Mouse (Mus musculus): Measurements from ENCODE around the gene Pkp4. TPM values are rescaled to one million over a fixed set of nuclear protein-coding genes. Genes with fewer than 3 reads are reported as not detected.

Pkp4 gene
- polyA plus RNA-seq, 1 experiment from 2014 or later = 12.2 TPM

DNA sequence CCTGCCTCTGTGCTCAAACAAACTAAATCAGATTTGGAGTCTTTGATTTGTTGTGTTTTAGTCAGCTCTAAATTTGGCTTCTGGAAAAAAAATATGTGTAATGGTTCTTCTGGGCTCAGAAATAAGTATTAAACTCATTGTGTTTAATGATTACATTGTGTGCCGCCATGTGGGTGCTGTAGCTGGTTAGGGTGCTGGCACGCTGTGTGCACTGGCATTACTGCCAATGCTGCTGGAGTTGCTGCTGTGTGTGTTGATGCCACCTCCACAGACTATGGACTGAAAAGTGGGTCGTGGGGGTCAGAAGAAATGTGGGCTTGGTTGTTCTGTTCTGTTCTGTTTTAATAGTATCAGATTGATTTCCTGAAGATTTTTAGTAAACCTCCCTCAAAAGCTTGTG lies 92.8 kb downstream of the Pkp4 start:
- no peak overlapping the region for H3K4me2 ChIP-seq (replicated peaks)
- no peaks in the 10 kb centered on the region for H3K36me3 ChIP-seq
- WGBS = 93% methylated on average over 3 of the region's 3 CpGs
- H3K4me3 ChIP-seq = no peak overlapping the region
- no peaks in the 10 kb centered on the region for H3K27me3 ChIP-seq (replicated peaks)
- H3K9me3 ChIP-seq = no peaks in the 10 kb centered on the region
- no peaks in the 10 kb centered on the region for H3K4me1 ChIP-seq
- H3K9ac ChIP-seq = no peak overlapping the region
- no peak overlapping the region for H3K27ac ChIP-seq
- no peak for ATAC-seq (ENCODE audit: low FRiP score, low read depth)

DNA sequence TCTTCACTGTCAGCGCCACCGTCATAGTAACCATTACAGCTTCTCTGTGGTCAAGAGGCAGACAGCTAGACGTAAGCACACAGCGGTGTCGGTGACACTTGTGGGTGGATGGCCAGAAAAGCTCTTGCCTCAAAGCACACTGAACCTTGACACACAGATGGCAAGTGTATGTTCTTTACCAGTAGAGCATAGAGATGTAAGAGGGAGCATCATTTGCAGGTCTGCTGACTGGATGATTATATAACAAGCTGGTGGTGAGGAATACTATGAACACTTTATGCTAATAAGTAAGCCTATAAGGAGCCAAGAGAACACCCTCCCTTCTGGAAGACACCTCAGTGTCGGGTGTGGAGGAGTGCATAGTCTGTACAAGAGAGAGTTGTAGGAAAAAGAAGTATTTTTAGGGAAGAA lies 98.2 kb downstream of the Pkp4 start:
- H3K4me2 ChIP-seq (replicated peaks) = no peak overlapping the region
- no peak overlapping the region for H3K4me3 ChIP-seq
- no peak for ATAC-seq (ENCODE audit: low FRiP score, low read depth)
- 76% methylated on average over 6 of the region's 6 CpGs for WGBS
- H3K36me3 ChIP-seq = no peaks in the 10 kb centered on the region
- 0 out of 2 replicates have a peak, but pooled peaks cover 4% of the 10 kb centered on the region for H3K4me1 ChIP-seq
- no peak overlapping the region for H3K27ac ChIP-seq
- H3K27me3 ChIP-seq (replicated peaks) = no peaks in the 10 kb centered on the region
- H3K9me3 ChIP-seq = no peaks in the 10 kb centered on the region
- H3K9ac ChIP-seq = no peak overlapping the region

DNA sequence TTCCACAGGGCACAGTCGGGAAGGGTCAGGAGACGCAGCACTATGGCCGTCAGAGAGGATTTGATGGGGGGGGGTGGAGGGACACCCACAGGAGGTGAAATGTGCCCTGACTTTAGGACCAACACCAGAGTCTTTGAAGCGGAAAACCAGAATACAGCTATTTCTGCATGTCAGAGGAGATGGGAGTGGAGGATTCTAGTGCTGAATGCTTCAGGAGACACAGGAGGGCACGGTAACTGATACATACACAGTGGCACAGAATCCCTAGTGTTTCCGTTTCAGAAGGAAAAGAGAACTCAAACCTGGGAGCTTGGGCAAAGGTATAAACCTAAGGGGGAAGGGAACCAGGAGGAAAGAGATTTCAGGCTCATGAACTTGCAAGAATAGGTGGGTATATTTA lies 98.7 kb downstream of the Pkp4 start:
- ATAC-seq (ENCODE audit: low FRiP score, low read depth) = no peak
- 87% methylated on average over 6 of the region's 6 CpGs for WGBS
- no peaks in the 10 kb centered on the region for H3K36me3 ChIP-seq
- no peaks in the 10 kb centered on the region for H3K27me3 ChIP-seq (replicated peaks)
- H3K4me1 ChIP-seq = 0 out of 2 replicates have a peak, but pooled peaks cover 4% of the 10 kb centered on the region
- no peak overlapping the region for H3K9ac ChIP-seq
- no peak overlapping the region for H3K4me2 ChIP-seq (replicated peaks)
- no peak overlapping the region for H3K27ac ChIP-seq
- no peaks in the 10 kb centered on the region for H3K9me3 ChIP-seq
- H3K4me3 ChIP-seq = no peak overlapping the region

DNA sequence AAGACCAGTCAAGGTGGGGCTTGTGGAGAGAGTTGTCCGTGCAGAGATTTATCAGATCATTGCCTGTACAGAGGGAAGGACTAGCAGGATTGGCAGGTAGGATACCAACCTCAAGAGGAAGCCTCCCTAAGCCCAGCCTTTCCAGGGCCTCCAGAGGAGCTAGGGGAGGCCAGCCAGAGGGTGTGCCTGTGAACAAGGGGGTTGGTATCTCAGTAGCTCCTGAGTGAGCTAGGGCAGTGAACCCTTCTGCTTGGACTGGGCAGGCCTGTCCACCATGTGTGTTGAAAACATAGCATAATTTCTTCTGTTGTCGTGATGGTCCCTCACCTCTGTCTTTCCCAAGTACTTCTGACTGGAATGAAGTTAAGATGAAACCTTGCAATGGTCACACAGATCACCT lies 100.6 kb downstream of the Pkp4 start:
- no peaks in the 10 kb centered on the region for H3K9me3 ChIP-seq
- no peak overlapping the region for H3K4me2 ChIP-seq (replicated peaks)
- H3K27ac ChIP-seq = no peak overlapping the region
- no peak overlapping the region for H3K4me3 ChIP-seq
- H3K36me3 ChIP-seq = no peaks in the 10 kb centered on the region
- no peak overlapping the region for H3K9ac ChIP-seq
- WGBS = 90% methylated on average over 2 of the region's 2 CpGs
- 0 out of 2 replicates have a peak, but pooled peaks cover 4% of the 10 kb centered on the region for H3K4me1 ChIP-seq
- H3K27me3 ChIP-seq (replicated peaks) = no peaks in the 10 kb centered on the region
- ATAC-seq (ENCODE audit: low FRiP score, low read depth) = no peak

DNA sequence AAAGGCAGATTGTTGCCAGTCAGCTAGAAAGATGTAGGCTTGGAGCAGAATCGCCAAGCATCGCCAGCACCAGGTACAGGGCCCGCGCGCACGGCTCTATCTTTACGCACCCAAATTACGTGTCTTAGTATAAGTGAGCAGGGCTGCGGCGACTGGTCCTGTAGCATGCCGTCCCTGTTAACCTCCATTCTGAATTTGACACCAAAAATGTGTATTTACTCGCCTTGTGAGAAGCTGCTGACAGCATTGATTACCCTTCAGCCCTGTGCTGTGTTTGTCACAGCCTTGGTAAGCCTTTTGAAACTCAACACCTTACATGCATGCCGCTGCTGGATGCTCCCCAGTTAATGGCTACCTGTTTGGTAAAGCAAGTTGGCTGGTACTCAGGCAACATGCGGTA lies 105.8 kb downstream of the Pkp4 start:
- no peaks in the 10 kb centered on the region for H3K36me3 ChIP-seq
- H3K4me2 ChIP-seq (replicated peaks) = no peak overlapping the region
- no peak overlapping the region for H3K4me3 ChIP-seq
- 95% methylated on average over 14 of the region's 14 CpGs for WGBS
- no peak overlapping the region for H3K27ac ChIP-seq
- no peaks in the 10 kb centered on the region for H3K27me3 ChIP-seq (replicated peaks)
- ATAC-seq (ENCODE audit: low FRiP score, low read depth) = no peak
- H3K9me3 ChIP-seq = no peaks in the 10 kb centered on the region
- H3K9ac ChIP-seq = no peak overlapping the region
- no peaks in the 10 kb centered on the region for H3K4me1 ChIP-seq

DNA sequence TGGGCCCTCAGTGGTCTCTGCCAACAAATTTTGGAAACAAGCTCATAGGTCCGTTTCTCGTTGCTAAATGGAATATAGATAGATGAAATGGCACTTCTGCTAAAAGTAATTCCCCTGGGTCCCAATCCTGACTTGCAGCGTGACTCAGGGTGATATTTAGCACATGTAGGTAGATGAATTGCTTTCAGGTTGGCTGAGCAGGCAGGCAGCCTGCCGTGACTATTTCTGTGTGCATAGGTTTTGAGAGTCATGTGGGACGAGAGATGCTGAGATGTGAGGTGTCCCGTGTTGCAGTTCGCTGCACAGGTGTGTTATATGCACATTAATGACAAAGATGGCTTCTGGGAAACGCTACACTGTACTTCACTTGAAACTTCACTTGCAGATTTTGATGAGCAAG lies 111.2 kb downstream of the Pkp4 start:
- Histone ChIP-seq H3K4me2 (replicated peaks) (no peak overlapping the region), H3K27me3 (replicated peaks) (no peaks in the 10 kb centered on the region), H3K4me3 (no peak overlapping the region), H3K4me1 (no peaks in the 10 kb centered on the region; the same call in 1 of the 2 replicates), H3K36me3 (no peaks in the 10 kb centered on the region), H3K27ac (no peak overlapping the region), H3K9ac (no peak overlapping the region), H3K9me3 (no peaks in the 10 kb centered on the region)
- no peak for ATAC-seq (ENCODE audit: low FRiP score, low read depth)
- 81% methylated on average over 8 of the region's 8 CpGs for WGBS

DNA sequence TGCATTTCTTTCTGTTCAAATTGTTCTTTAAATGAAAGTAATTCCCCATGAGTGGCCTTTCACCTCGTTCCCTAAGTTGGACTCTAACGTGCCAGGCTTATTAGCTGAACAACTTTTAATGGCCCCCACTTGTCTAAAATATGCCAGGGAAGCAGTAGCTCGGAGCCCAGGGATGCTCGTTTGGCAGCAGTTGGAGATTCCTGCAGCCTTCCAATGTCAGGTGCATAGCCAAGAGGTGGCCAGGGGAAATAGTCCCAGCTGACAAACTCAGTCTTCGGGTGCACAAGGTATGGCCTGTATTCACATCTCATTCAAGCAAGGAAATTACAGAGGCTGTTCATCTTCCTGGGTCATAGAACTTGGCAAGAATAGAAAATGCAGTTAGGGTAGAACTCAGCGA lies 112.1 kb downstream of the Pkp4 start:
- Histone ChIP-seq H3K9ac (no peak overlapping the region), H3K27me3 (replicated peaks) (no peaks in the 10 kb centered on the region), H3K4me1 (no peaks in the 10 kb centered on the region; the same call in 1 of the 2 replicates), H3K36me3 (no peaks in the 10 kb centered on the region), H3K9me3 (no peaks in the 10 kb centered on the region), H3K4me3 (no peak overlapping the region), H3K4me2 (replicated peaks) (no peak overlapping the region), H3K27ac (no peak overlapping the region)
- 82% methylated on average over 6 of the region's 6 CpGs for WGBS
- no peak for ATAC-seq (ENCODE audit: low FRiP score, low read depth)

DNA sequence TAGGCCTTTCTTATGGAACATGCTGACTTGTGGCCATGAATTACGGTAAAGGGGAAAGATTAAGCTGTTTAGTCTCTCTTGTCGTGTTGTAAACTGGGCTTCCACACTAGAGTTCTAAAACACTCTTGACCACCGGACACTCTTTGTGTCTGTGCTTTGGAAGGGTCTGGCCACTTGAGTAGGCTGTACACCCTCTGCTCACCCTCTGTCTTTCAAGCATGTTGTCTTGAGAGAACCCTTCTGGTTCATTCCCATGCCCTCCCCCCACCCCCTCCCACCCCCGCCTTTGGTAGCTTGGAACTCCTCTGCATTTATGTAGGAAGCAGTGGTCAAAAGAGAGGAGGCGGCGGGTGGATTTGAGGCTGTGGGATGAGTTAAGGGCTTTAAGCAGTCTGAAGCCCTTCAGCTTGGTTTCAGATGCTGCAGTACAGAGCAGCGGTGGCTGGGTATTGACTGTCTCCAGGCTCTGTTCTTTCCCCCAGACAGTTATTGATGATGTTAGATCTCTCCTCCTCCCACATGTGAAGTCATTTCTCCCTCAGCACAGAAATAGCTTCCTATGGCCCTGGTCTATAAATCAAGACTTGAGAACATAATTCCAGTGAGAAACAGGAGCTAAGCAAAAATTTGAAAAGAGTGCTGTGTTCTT lies 120.4 kb downstream of the Pkp4 start:
- WGBS = 82% methylated on average over 7 of the region's 7 CpGs

DNA sequence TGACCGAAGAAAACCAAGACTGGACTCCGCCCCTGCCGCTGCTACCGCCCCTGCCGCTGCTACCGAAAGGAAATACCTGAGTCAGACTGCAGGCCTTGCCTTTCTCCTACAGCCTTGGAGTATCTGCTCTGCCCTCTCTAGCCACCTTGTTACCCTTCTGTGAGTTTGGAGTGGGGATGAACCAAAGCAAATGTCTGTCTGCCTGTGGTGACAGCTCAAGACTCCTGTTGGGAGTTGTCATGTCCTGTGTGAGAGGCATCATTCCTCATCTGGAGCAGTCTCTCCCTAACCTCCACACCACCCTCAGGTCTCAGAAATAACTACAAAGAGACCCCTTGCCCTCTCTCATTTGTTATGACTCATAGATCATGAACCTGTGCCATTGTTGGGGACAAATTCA lies 122.3 kb downstream of the Pkp4 start:
- H3K9ac ChIP-seq = no peak overlapping the region
- no peak overlapping the region for H3K4me2 ChIP-seq (replicated peaks)
- no peaks in the 10 kb centered on the region for H3K27me3 ChIP-seq (replicated peaks)
- no peak for ATAC-seq (ENCODE audit: low FRiP score, low read depth)
- no peaks in the 10 kb centered on the region for H3K9me3 ChIP-seq
- no peaks in the 10 kb centered on the region for H3K4me1 ChIP-seq
- H3K36me3 ChIP-seq = no peaks in the 10 kb centered on the region
- H3K4me3 ChIP-seq = no peak overlapping the region
- no peak overlapping the region for H3K27ac ChIP-seq
- 96% methylated on average over 6 of the region's 6 CpGs for WGBS

More for the DNA sequence above, 120.4 kb downstream of the Pkp4 start:
- no peaks in the 10 kb centered on the region for H3K4me1 ChIP-seq
- H3K27me3 ChIP-seq (replicated peaks) = no peaks in the 10 kb centered on the region
- no peaks in the 10 kb centered on the region for H3K9me3 ChIP-seq
- H3K4me2 ChIP-seq (replicated peaks) = no peak overlapping the region
- ATAC-seq (ENCODE audit: low FRiP score, low read depth) = no peak
- no peak overlapping the region for H3K27ac ChIP-seq
- no peak overlapping the region for H3K9ac ChIP-seq
- no peak overlapping the region for H3K4me3 ChIP-seq
- H3K36me3 ChIP-seq = no peaks in the 10 kb centered on the region

DNA sequence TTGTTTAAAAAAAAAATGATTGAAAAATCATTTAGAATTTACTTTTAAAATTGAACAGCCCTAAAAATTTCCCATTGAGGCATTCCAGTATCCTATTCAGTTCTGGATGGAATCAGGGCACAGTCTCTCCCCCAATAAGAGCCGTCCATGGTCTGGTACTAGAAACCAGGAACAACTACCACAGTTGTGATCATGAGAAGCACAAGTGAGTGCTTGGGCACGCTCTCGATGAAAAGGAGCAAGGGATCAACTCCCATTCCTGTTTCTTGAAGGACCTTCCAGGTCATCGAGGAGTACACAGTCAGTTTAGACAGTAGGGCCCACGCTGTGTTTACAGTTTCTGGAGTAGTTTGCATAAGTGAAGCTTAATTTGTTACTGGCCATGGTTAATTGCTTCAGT lies 123.6 kb downstream of the Pkp4 start:
- no peaks in the 10 kb centered on the region for H3K9me3 ChIP-seq
- H3K4me3 ChIP-seq = no peak overlapping the region
- H3K27ac ChIP-seq = no peak overlapping the region
- no peak for ATAC-seq (ENCODE audit: low FRiP score, low read depth)
- WGBS = 84% methylated on average over 5 of the region's 5 CpGs
- no peak overlapping the region for H3K4me2 ChIP-seq (replicated peaks)
- H3K27me3 ChIP-seq (replicated peaks) = no peaks in the 10 kb centered on the region
- no peaks in the 10 kb centered on the region for H3K4me1 ChIP-seq
- H3K9ac ChIP-seq = no peak overlapping the region
- no peaks in the 10 kb centered on the region for H3K36me3 ChIP-seq

DNA sequence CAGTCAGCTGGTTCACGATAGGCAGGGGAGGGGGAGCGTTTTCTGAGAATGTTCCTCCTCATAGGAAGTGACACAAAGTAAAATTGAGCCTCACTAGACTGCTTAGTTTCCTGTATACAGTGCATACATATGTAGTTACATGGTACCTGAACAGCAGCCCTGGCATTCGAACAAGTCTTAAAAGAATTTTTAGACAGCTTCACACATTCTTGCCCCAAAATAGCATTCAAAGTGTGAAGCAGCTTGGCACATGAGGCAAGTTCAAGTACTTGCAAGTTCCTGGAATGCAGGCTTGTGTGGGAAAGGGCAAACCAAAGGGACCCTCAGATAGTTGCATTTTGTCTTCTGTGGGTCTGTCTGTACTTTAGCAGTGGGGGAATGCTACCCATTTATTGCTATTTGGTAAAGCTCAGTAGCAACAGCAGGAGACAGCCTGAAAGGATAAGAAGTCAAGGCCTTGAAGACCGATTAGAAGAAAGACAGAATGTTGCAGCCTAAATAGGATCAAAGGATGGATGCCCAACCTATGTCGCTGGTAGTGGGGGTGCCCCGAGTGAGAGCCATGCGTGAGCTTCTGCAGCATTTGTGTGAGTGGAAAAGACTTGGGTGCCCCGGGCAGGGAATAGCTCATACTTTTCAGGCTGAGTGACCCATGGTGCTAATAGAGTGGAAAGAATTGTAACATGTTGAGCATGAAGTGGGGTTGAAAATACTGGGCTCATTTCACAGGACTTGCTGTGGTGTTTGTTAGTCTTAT lies 124.3 kb downstream of the Pkp4 start:
- no peaks in the 10 kb centered on the region for H3K27me3 ChIP-seq (replicated peaks)
- H3K9me3 ChIP-seq = no peaks in the 10 kb centered on the region
- WGBS = 88% methylated on average over 8 of the region's 8 CpGs
- H3K4me1 ChIP-seq = 0 out of 2 replicates have a peak, but pooled peaks cover 3% of the 10 kb centered on the region
- no peak overlapping the region for H3K9ac ChIP-seq
- H3K36me3 ChIP-seq = no peaks in the 10 kb centered on the region
- H3K27ac ChIP-seq = no peak overlapping the region
- H3K4me2 ChIP-seq (replicated peaks) = no peak overlapping the region
- H3K4me3 ChIP-seq = no peak overlapping the region
- no peak for ATAC-seq (ENCODE audit: low FRiP score, low read depth)

DNA sequence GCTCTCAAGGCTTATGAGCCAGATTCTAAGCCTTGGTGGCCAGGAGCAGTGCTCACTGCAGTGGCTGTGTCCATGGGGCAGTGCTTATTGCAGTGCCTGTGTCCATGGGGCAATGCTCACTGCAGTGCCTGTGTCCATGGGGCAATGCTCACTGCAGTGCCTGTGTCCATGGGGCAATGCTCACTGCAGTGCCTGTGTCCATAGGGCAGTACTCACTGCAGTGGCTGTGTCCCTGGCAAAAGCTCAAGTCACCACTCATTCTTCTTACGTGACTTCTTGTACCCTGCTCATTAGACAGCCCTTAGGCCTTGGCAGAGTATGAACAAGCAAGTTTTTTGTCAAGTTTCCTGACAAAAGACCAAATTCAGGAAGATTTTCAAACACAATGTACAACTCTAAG lies 124.9 kb downstream of the Pkp4 start:
- H3K9me3 ChIP-seq = no peaks in the 10 kb centered on the region
- H3K36me3 ChIP-seq = no peaks in the 10 kb centered on the region
- H3K27ac ChIP-seq = no peak overlapping the region
- 0 out of 2 replicates have a peak, but pooled peaks cover 3% of the 10 kb centered on the region for H3K4me1 ChIP-seq
- no peak overlapping the region for H3K4me3 ChIP-seq
- no peaks in the 10 kb centered on the region for H3K27me3 ChIP-seq (replicated peaks)
- 78% methylated on average over 1 of the region's 1 CpGs for WGBS
- H3K9ac ChIP-seq = no peak overlapping the region
- ATAC-seq (ENCODE audit: low FRiP score, low read depth) = no peak
- H3K4me2 ChIP-seq (replicated peaks) = no peak overlapping the region

DNA sequence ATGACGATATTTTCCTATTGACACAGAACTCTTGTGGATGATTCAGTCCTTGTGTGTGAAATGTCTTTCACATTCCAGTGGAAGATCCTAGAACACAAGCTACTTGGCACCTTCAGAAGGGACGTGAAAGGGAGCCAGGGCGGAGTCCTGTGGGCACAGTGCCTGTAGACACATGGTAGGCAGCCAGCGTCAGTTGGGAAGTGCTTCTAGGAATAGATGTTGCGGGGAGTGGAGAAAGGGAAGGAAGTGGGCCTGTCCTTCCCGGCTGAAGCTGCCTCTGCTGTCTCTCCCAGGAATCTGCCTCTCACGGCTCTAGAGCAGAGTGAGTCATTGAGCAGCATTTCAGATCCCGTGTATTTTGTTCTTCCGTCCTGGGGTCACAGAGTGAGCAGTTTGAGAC lies 125.6 kb downstream of the Pkp4 start:
- H3K4me3 ChIP-seq = no peak overlapping the region
- H3K9me3 ChIP-seq = no peaks in the 10 kb centered on the region
- ATAC-seq (ENCODE audit: low FRiP score, low read depth) = no peak
- H3K9ac ChIP-seq = no peak overlapping the region
- H3K4me2 ChIP-seq (replicated peaks) = no peak overlapping the region
- H3K36me3 ChIP-seq = no peaks in the 10 kb centered on the region
- H3K4me1 ChIP-seq = 0 out of 2 replicates have a peak, but pooled peaks cover 3% of the 10 kb centered on the region
- WGBS = 81% methylated on average over 9 of the region's 9 CpGs
- no peak overlapping the region for H3K27ac ChIP-seq
- H3K27me3 ChIP-seq (replicated peaks) = no peaks in the 10 kb centered on the region
